Mouse (Mus musculus) liver, embryonic 15.5 days (tissue): ENCODE measurements around the gene Dnajc5. TPM values are rescaled to one million over a fixed set of nuclear protein-coding genes. Genes with fewer than 3 reads are reported as not detected.

Experiments used
- ATAC-seq: fragments of 200-750 bp; cut with Nextera tagmentation; 2 replicates; pipeline ENCODE4 v1.8.0; 2017; ENCODE audit warnings: moderate number of reproducible peaks, mild to moderate bottlenecking, moderate library complexity; ENCODE audit not compliant: insufficient read depth
- H3K27ac ChIP-seq: fragments of 300-500 bp; sonication (generic); replicated peaks from 2 replicates; pipeline ENCODE4 v1.5.1; 2015; ENCODE audit warnings: mild to moderate bottlenecking, inconsistent platforms
- H3K27me3 ChIP-seq: fragments of 300-500 bp; sonication (generic); 2 replicates; pipeline ENCODE4 v1.6.1; 2015; ENCODE audit warnings: mild to moderate bottlenecking, inconsistent platforms
- H3K36me3 ChIP-seq: fragments of 300-500 bp; sonication (generic); replicated peaks from 2 replicates; pipeline ENCODE4 v1.6.1; 2015; ENCODE audit warnings: moderate library complexity, mild to moderate bottlenecking, inconsistent platforms
- H3K4me1 ChIP-seq: fragments of 300-500 bp; sonication (generic); replicated peaks from 2 replicates; pipeline ENCODE4 v1.6.1; 2015; ENCODE audit warnings: inconsistent platforms
- H3K4me2 ChIP-seq: fragments of 300-500 bp; sonication (generic); 2 replicates; pipeline ENCODE4 v1.6.1; 2015; ENCODE audit warnings: moderate library complexity, mild to moderate bottlenecking, inconsistent platforms
- H3K4me3 ChIP-seq: fragments of 300-500 bp; sonication (generic); replicated peaks from 2 replicates; pipeline ENCODE4 v1.5.1; 2015; ENCODE audit warnings: mild to moderate bottlenecking, inconsistent platforms
- H3K9ac ChIP-seq: fragments of 300-500 bp; sonication (generic); 2 replicates; pipeline ENCODE4 v1.6.1; 2015; ENCODE audit warnings: moderate library complexity, mild to moderate bottlenecking, inconsistent platforms
- H3K9me3 ChIP-seq: fragments of 300-500 bp; sonication (generic); replicated peaks from 2 replicates; pipeline ENCODE4 v1.6.1; 2016; ENCODE audit warnings: inconsistent platforms
- WGBS: fragments of 180-500 bp; shearing (Covaris S2); methylation state at CpG from one replicate; pipeline ENCODE4 v1.1.7; 2015; ENCODE audit warnings: mixed read lengths; ENCODE audit not compliant: insufficient replicate concordance; 5-methylcytosine and 5-hydroxymethylcytosine counted together
- polyA plus RNA-seq: library from polyadenylated mRNA; unstranded; fragments of >200 nt; fragmentation: Nextera tagmentation; extraction: Ambion mirVana; gene quantifications from 2 replicates; pipeline ENCODE4 v1.2.1, GENCODE M21; 2015

Dnajc5 gene
- polyA plus RNA-seq, result 27.7 and 29.8 TPM in 2 replicates

- H3K27me3 ChIP-seq, result no peaks in the 10 kb centered on the region
- peak within 1 kb of the TSS; percentile 95 for H3K4me3 ChIP-seq
- peak within 1 kb of the TSS; percentile 99 for H3K27ac ChIP-seq
- H3K9ac ChIP-seq, result peak within 1 kb of the TSS; percentile 95
- H3K9me3 ChIP-seq, result no peaks in the 10 kb centered on the region
- ATAC-seq, result peak; percentile 95
- H3K4me2 ChIP-seq, result peak within 1 kb of the TSS; percentile 80
- peaks cover 23% of the 10 kb centered on the region for H3K36me3 ChIP-seq
- under 1% methylated on average over 73 of the region's 74 CpGs for WGBS
- peaks cover 48% of the 10 kb centered on the region for H3K4me1 ChIP-seq
Observed at GRCm38 (mm10) chr2:181520118-181520935, at the start of gene Dnajc5. TSS of gene Dnajc5 (plus strand) at chr2:181520485.

GRCm38 (mm10) chr2:181471246-181471645 is 49.0 kb upstream of the Dnajc5 start:
- WGBS, result 27% methylated on average over 5 of the region's 5 CpGs
- H3K36me3 ChIP-seq, result no peaks in the 10 kb centered on the region
- no peaks in the 10 kb centered on the region for H3K27me3 ChIP-seq
- H3K9me3 ChIP-seq, result no peaks in the 10 kb centered on the region
- no peak overlapping the region; the same call in 1 of the 2 replicates for H3K27ac ChIP-seq
- no peak overlapping the region for H3K9ac ChIP-seq
- no peak overlapping the region for H3K4me3 ChIP-seq
- no peak overlapping the region for H3K4me2 ChIP-seq
- ATAC-seq, result peak; percentile 39
- peaks cover 18% of the 10 kb centered on the region; the same call in 1 of the 2 replicates for H3K4me1 ChIP-seq

- Histone ChIP-seq H3K4me2 (no peak overlapping the region), H3K27me3 (no peaks in the 10 kb centered on the region), H3K4me3 (no peak overlapping the region), H3K9me3 (no peaks in the 10 kb centered on the region), H3K36me3 (no peaks in the 10 kb centered on the region), H3K4me1 (peaks cover 18% of the 10 kb centered on the region; the same call in 1 of the 2 replicates), H3K9ac (no peak overlapping the region), H3K27ac (no peak overlapping the region; the same call in 1 of the 2 replicates)
- no peak for ATAC-seq
- 65% methylated on average over 1 of the region's 1 CpGs for WGBS
Observed at GRCm38 (mm10) chr2:181472256-181472827, 47.9 kb upstream of the Dnajc5 start.

- H3K9me3 ChIP-seq, result no peaks in the 10 kb centered on the region
- peak overlapping the region; percentile 46; the same call in 1 of the 2 replicates for H3K4me2 ChIP-seq
- peaks cover 40% of the 10 kb centered on the region for H3K4me1 ChIP-seq
- 0 out of 2 replicates have a peak, but pooled peaks cover 2% of the 10 kb centered on the region for H3K27me3 ChIP-seq
- H3K9ac ChIP-seq, result no peak overlapping the region
- no peaks in the 10 kb centered on the region for H3K36me3 ChIP-seq
- 17% methylated on average over 2 of the region's 2 CpGs for WGBS
- H3K27ac ChIP-seq, result peak overlapping the region; percentile 38; the same call in 1 of the 2 replicates
- no peak for ATAC-seq
- no peak overlapping the region for H3K4me3 ChIP-seq
Observed at GRCm38 (mm10) chr2:181483120-181483519, 37.2 kb upstream of the Dnajc5 start.

- Histone ChIP-seq H3K4me2 (peak overlapping the region; percentile 46), H3K36me3 (no peaks in the 10 kb centered on the region), H3K9me3 (no peaks in the 10 kb centered on the region), H3K27me3 (0 out of 2 replicates have a peak, but pooled peaks cover 2% of the 10 kb centered on the region), H3K4me1 (peaks cover 40% of the 10 kb centered on the region), H3K4me3 (no peak overlapping the region), H3K27ac (peak overlapping the region; percentile 38), H3K9ac (no peak overlapping the region)
- peak; percentile 35; the same call in 1 of the 2 replicates for ATAC-seq
- WGBS, result 21% methylated on average over 7 of the region's 7 CpGs
Observed at GRCm38 (mm10) chr2:181483562-181484318, 36.5 kb upstream of the Dnajc5 start.

- Histone ChIP-seq H3K27me3 (0 out of 2 replicates have a peak, but pooled peaks cover 2% of the 10 kb centered on the region), H3K36me3 (no peaks in the 10 kb centered on the region), H3K4me3 (no peak overlapping the region), H3K9me3 (no peaks in the 10 kb centered on the region), H3K4me2 (no peak overlapping the region), H3K9ac (no peak overlapping the region), H3K4me1 (peaks cover 40% of the 10 kb centered on the region), H3K27ac (no peak overlapping the region)
- no peak for ATAC-seq
- 39% methylated on average over 6 of the region's 6 CpGs for WGBS
Observed at GRCm38 (mm10) chr2:181484456-181485233, 35.6 kb upstream of the Dnajc5 start.

- WGBS, result 48% methylated on average over 1 of the region's 1 CpGs
- Histone ChIP-seq H3K4me1 (peaks cover 40% of the 10 kb centered on the region), H3K27me3 (0 out of 2 replicates have a peak, but pooled peaks cover 2% of the 10 kb centered on the region), H3K4me2 (no peak overlapping the region), H3K9ac (no peak overlapping the region), H3K36me3 (no peaks in the 10 kb centered on the region), H3K27ac (no peak overlapping the region), H3K9me3 (no peaks in the 10 kb centered on the region), H3K4me3 (no peak overlapping the region)
- no peak for ATAC-seq
Observed at GRCm38 (mm10) chr2:181485741-181486140, 34.5 kb upstream of the Dnajc5 start.

- H3K9me3 ChIP-seq, result no peaks in the 10 kb centered on the region
- peak overlapping the region; percentile 6 for H3K27ac ChIP-seq
- H3K4me3 ChIP-seq, result no peak overlapping the region
- 28% methylated on average over 5 of the region's 5 CpGs for WGBS
- 0 out of 2 replicates have a peak, but pooled peaks cover 2% of the 10 kb centered on the region for H3K27me3 ChIP-seq
- H3K36me3 ChIP-seq, result no peaks in the 10 kb centered on the region
- H3K4me1 ChIP-seq, result peaks cover 51% of the 10 kb centered on the region
- no peak overlapping the region for H3K4me2 ChIP-seq
- peak; percentile 52 for ATAC-seq
- H3K9ac ChIP-seq, result no peak overlapping the region; the same call in 1 of the 2 replicates
Observed at GRCm38 (mm10) chr2:181487338-181488277, 32.7 kb upstream of the Dnajc5 start.

GRCm38 (mm10) chr2:181491432-181492205 is 28.7 kb upstream of the Dnajc5 start:
- Histone ChIP-seq H3K27ac (0 out of 2 replicates have a peak overlapping the region, but pooled peaks have one; percentile 33), H3K36me3 (no peaks in the 10 kb centered on the region), H3K27me3 (0 out of 2 replicates have a peak, but pooled peaks cover 2% of the 10 kb centered on the region), H3K9ac (peak overlapping the region; percentile 43; the same call in 1 of the 2 replicates), H3K4me2 (peak overlapping the region; percentile 33), H3K4me1 (peaks cover 41% of the 10 kb centered on the region), H3K4me3 (no peak overlapping the region), H3K9me3 (no peaks in the 10 kb centered on the region)
- peak; percentile 36; the same call in 1 of the 2 replicates for ATAC-seq
- 20% methylated on average over 7 of the region's 7 CpGs for WGBS
